Mouse (Mus musculus) testis, adult 2 months (tissue): Measurements from ENCODE around the gene March1. TPM values are rescaled to one million over a fixed set of nuclear protein-coding genes. Genes with fewer than 3 reads are reported as not detected.

Experiments
- H3K27ac ChIP-seq: fragments of 200-500 bp; 2 replicates; pipeline ENCODE4 v1.5.1; 2012; ENCODE audit warnings: low read depth, low read length; ENCODE audit not compliant: control insufficient read depth, insufficient read depth
- H3K27me3 ChIP-seq: fragments of 200-500 bp; 2 replicates; pipeline ENCODE4 v1.6.1; 2012; ENCODE audit warnings: mild to moderate bottlenecking, low read length, moderate library complexity; ENCODE audit not compliant: control insufficient read depth, insufficient read depth
- H3K36me3 ChIP-seq: fragments of 200-500 bp; 2 replicates; pipeline ENCODE4 v1.6.1; 2012; ENCODE audit warnings: mild to moderate bottlenecking, low read length; ENCODE audit not compliant: control insufficient read depth, insufficient read depth
- H3K4me1 ChIP-seq: fragments of 200-500 bp; 2 replicates; pipeline ENCODE4 v1.6.1; 2012; ENCODE audit warnings: low read length; ENCODE audit not compliant: control insufficient read depth, insufficient read depth
- H3K4me3 ChIP-seq: fragments of 200-500 bp; 2 replicates; pipeline ENCODE4 v1.5.1; 2012; ENCODE audit warnings: low read depth, mild to moderate bottlenecking, low read length, moderate library complexity, mixed read lengths; ENCODE audit not compliant: control insufficient read depth
- CTCF ChIP-seq: fragments of 200-500 bp; IDR thresholded peaks from 2 replicates; pipeline ENCODE4 v1.5.1; 2012; ENCODE audit warnings: low read depth, mild to moderate bottlenecking, inconsistent platforms, low read length, moderate library complexity; ENCODE audit not compliant: control insufficient read depth, insufficient read depth, insufficient replicate concordance
- POLR2A ChIP-seq: fragments of 200-500 bp; IDR thresholded peaks from 2 replicates; pipeline ENCODE4 v1.6.1; 2012; ENCODE audit warnings: low read depth, mild to moderate bottlenecking, inconsistent platforms, low read length, moderate library complexity; ENCODE audit not compliant: control insufficient read depth
- polyA plus RNA-seq: library from polyadenylated mRNA; depleted of rRNA; stranded (reverse); fragments of >200 nt; gene quantifications from 2 replicates; pipeline ENCODE4 v1.2.3, GENCODE M21; 2012

March1 gene
- polyA plus RNA-seq, 1 experiment: 0.07 TPM

DNA sequence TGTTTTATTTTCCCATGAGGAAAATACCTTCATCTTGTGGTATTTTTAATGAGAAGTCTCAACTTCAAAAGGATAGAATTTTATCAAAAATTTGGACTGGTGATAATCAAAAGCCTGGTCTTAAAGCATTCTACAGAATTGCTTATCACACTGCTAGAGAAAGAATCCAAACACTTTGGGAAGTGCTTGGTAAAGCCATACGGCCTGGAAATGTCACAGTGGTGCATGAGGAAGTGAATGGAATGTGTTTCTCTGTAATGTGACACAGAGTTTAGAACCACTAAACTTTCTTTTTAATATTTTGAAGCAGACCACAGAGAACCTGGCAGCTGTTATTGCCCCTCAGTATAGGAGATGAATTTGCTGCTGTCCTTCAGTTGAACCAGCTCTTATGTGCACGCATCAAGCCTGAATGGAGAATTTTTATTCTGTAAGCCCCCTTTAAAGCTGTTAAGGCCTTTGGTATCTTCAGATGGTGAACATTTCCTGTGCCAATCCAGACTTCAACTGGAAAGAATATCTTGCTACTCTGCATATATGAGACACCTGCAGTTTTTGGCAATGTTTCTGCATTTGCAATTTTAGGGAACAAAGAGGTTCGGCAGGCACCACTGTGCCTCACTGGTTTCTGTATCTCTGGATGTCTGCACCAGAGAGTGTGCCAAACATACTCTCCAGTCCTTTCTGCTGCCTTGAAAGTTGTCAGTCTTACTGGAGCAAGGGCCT, 304.8 kb downstream of the March1 start:
- H3K27me3 ChIP-seq: no peaks in the 10 kb centered on the region
- no peak overlapping the region for H3K27ac ChIP-seq
- no peaks in the 10 kb centered on the region for H3K36me3 ChIP-seq
- H3K4me1 ChIP-seq: no peaks in the 10 kb centered on the region
- H3K4me3 ChIP-seq: no peak overlapping the region
- TF ChIP-seq POLR2A (no peak), CTCF (no peak)

DNA sequence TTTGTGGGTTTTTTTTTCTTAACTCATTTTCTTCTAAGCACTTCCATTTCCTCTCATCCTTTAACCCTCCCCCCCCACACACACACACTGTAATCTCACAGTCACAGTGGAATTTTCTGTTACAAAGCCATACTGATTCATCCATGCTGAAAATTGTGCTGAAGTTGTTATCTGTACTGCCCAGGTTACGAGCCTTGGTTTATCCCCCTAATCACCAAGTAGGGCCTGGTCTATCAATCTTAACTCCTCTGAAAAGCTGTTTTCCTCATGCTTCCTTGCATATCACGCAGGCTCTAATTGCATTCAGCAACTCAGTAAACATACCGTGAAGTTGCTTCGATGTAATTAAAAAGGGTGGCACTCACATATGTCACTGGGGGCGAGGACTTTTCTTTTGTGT, 339.2 kb downstream of the March1 start:
- Histone ChIP-seq H3K27ac (no peak overlapping the region), H3K36me3 (no peaks in the 10 kb centered on the region), H3K4me3 (no peak overlapping the region), H3K4me1 (no peaks in the 10 kb centered on the region), H3K27me3 (no peaks in the 10 kb centered on the region)
- TF ChIP-seq POLR2A: no peak
- no peak for TF ChIP-seq CTCF

- no peak overlapping the region for H3K27ac ChIP-seq
- H3K4me1 ChIP-seq: no peaks in the 10 kb centered on the region
- H3K36me3 ChIP-seq: no peaks in the 10 kb centered on the region
- H3K27me3 ChIP-seq: no peaks in the 10 kb centered on the region
- no peak for TF ChIP-seq CTCF
- TF ChIP-seq POLR2A: no peak
- no peak overlapping the region for H3K4me3 ChIP-seq
Measured at GRCm38 (mm10) chr8:65957492-65957891, 339.8 kb downstream of the March1 start.

GRCm38 (mm10) chr8:65966502-65967222, 349.0 kb downstream of the March1 start:
- H3K27ac ChIP-seq: no peak overlapping the region
- H3K4me1 ChIP-seq: no peaks in the 10 kb centered on the region
- H3K36me3 ChIP-seq: no peaks in the 10 kb centered on the region
- no peak for TF ChIP-seq CTCF
- no peak for TF ChIP-seq POLR2A
- no peaks in the 10 kb centered on the region for H3K27me3 ChIP-seq
- no peak overlapping the region for H3K4me3 ChIP-seq

GRCm38 (mm10) chr8:65967223-65967778, 349.6 kb downstream of the March1 start:
- H3K4me3 ChIP-seq: no peak overlapping the region
- no peaks in the 10 kb centered on the region for H3K4me1 ChIP-seq
- no peak overlapping the region for H3K27ac ChIP-seq
- no peaks in the 10 kb centered on the region for H3K27me3 ChIP-seq
- TF ChIP-seq CTCF (no peak), POLR2A (no peak)
- H3K36me3 ChIP-seq: no peaks in the 10 kb centered on the region

DNA sequence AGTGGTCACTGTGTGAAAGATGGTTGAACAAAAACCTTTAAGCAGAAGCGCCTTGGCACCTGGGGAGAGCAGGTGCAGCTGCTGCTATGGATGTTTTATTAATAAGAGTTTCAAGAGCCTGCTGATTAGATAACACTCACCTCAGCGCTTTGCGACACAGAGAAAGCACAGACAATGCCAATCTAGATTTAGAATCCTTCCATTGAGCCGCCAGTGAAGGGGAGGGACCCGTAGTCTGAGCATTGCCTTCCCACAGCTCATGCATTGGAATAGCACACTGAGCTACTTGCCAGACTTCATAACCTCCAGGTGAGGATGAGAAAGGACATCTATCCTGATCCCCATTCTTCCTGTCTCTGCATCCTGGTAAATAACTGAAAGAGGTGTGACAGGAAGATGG, 359.2 kb downstream of the March1 start:
- no peak overlapping the region for H3K4me3 ChIP-seq
- TF ChIP-seq CTCF: no peak
- no peaks in the 10 kb centered on the region for H3K36me3 ChIP-seq
- H3K4me1 ChIP-seq: no peaks in the 10 kb centered on the region
- H3K27me3 ChIP-seq: no peaks in the 10 kb centered on the region
- H3K27ac ChIP-seq: no peak overlapping the region

DNA sequence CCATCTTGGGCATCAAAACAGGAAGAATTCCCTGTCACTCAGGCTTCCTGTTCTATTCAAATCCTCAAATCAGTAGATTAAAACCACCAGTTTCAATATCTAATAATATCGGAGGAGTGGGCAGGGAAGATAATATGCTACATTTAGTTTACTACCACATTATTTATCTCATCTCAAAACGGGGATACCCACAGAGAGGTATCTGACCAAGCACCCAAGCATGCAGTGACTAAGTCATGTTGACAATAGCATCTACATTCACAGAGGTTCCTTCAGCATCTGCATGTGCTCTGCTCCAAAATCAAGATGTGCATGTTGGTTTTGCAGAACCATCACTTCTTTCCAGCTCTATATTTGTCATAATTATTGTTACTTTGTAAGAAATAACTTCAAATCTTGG, 364.3 kb downstream of the March1 start:
- no peak for TF ChIP-seq POLR2A
- TF ChIP-seq CTCF: no peak
- Histone ChIP-seq H3K36me3 (no peaks in the 10 kb centered on the region), H3K27me3 (no peaks in the 10 kb centered on the region), H3K4me3 (no peak overlapping the region), H3K27ac (no peak overlapping the region), H3K4me1 (no peaks in the 10 kb centered on the region)

- H3K27ac ChIP-seq: no peak overlapping the region
- H3K36me3 ChIP-seq: no peaks in the 10 kb centered on the region
- H3K4me3 ChIP-seq: no peak overlapping the region
- no peaks in the 10 kb centered on the region for H3K4me1 ChIP-seq
- H3K27me3 ChIP-seq: no peaks in the 10 kb centered on the region
- TF ChIP-seq POLR2A (no peak), CTCF (no peak)
Measured at GRCm38 (mm10) chr8:65987665-65988064, 370.0 kb downstream of the March1 start.
